Mouse (Mus musculus): ENCODE data around the gene Dlg4. TPM values are rescaled to one million over a fixed set of nuclear protein-coding genes. Genes with fewer than 3 reads are reported as not detected.
A peak's percentile ranks its signal among the peaks of the same experiment; 100 is the strongest.

The Dlg4 gene
- polyA plus RNA-seq, 1 experiment: 5.5 TPM

DNA sequence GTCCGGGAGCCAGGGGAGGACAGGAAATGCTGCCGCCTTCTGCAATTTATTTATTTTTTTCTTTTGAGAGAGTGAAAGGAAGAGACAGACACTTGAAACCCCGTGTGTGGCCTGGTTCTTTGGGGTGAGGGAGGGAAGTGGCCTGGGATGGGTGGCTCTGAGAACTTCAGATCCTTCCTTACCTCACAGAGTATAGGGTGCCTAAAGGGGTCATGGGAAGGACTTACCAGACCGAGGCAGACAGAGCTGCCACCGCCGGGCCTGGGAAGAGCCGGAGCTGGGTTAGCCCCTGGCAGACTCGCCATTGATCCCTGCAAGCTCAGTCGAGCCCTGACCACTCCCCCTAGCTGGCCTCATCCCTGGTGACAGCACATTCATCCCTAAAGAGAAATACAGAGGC lies 28.7 kb downstream of the Dlg4 start:
- Histone ChIP-seq H3K4me1 (ENCODE audit: control insufficient read depth, insufficient read depth, insufficient read length, low read length) (no peaks in the 10 kb centered on the region), H3K4me3 (ENCODE audit: low read depth, low read length) (no peak overlapping the region), H3K36me3 (ENCODE audit: control insufficient read depth, insufficient read depth, low read length) (peaks cover 3% of the 10 kb centered on the region; the same call in 1 of the 2 replicates), H3K27ac (ENCODE audit: insufficient read depth, low read depth, low read length) (no peak overlapping the region), H3K27me3 (ENCODE audit: control insufficient read depth, insufficient read depth, low read length) (no peaks in the 10 kb centered on the region)
- WGBS: 61% methylated on average over 9 of the region's 9 CpGs
- TF ChIP-seq CTCF (IDR thresholded peaks at IDR 0.05; ENCODE audit: extremely low read depth, insufficient read length, insufficient replicate concordance, low read depth, low read length) (no peak), POLR2A (IDR thresholded peaks at IDR 0.05; ENCODE audit: low read depth, low read length) (no peak)

DNA sequence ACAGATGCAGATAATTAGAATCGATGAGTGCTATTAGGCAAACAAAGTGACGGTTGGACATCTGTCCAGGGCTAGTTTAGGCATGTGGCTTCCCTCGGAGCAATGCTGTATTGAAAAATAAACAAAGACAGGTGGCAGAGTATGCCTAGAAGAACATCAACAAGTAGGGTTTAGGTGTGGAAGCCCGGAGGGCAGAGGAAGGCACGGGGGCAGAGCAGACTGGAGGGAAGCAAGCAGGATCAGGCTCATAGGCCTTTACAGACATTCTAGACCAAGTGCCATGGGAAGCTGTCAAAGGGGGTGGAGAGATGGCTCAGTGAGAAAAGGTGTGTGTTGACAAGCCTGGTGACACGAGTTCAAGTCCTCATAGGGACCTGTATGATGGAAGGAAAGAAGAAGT lies 32.6 kb downstream of the Dlg4 start:
- WGBS: 54% methylated on average over 6 of the region's 6 CpGs

DNA sequence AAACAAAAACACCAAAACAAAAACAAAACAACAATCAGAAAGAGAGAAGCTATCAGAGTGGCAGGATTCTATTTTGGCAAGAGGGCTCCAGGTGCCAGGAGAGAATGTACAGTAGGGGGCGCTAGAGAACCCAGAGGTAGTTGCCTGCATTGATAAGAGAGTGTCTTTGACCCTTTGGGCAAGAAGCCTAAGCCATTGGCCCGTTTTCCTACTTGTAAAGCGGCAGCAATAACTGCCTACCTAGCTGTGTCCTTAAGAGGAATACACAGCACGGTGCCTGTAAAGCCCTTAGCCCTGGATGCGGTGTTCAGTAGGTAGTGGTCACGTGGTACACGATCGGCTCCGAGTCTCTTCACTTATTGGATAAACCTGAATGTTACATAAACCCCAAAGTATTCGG lies 33.1 kb downstream of the Dlg4 start:
- 49% methylated on average over 10 of the region's 10 CpGs for WGBS

More for the DNA sequence above, 32.6 kb downstream of the Dlg4 start:
- Histone ChIP-seq H3K27me3 (ENCODE audit: control insufficient read depth, insufficient read depth, low read length) (no peaks in the 10 kb centered on the region), H3K4me3 (ENCODE audit: low read depth, low read length) (no peak overlapping the region), H3K4me1 (ENCODE audit: control insufficient read depth, insufficient read depth, insufficient read length, low read length) (no peaks in the 10 kb centered on the region), H3K36me3 (ENCODE audit: control insufficient read depth, insufficient read depth, low read length) (no peaks in the 10 kb centered on the region), H3K27ac (ENCODE audit: insufficient read depth, low read depth, low read length) (no peak overlapping the region)
- TF ChIP-seq POLR2A (IDR thresholded peaks at IDR 0.05; ENCODE audit: low read depth, low read length) (no peak), CTCF (IDR thresholded peaks at IDR 0.05; ENCODE audit: extremely low read depth, insufficient read length, insufficient replicate concordance, low read depth, low read length) (no peak)

DNA sequence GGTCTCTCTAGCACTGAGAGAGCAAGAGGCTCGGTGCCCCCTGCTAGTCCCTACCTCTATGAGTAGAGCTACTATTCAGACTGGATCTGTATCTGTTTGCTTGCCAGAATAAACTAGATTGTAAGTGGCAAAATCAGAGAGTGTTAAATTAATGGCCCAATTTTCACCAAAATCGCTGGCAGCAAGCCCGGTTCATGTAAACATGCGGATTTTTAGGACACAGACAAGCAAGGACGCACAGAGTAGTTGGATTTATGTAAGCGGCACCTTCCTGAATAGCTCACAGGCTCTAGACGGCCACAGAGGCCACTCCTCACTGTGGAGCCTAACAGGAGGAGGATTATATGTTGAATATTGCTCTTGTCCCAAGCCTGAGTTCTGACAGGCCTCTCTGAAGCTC lies 36.4 kb downstream of the Dlg4 start:
- Histone ChIP-seq H3K4me1 (ENCODE audit: control insufficient read depth, insufficient read depth, insufficient read length, low read length) (no peaks in the 10 kb centered on the region), H3K27ac (ENCODE audit: insufficient read depth, low read depth, low read length) (no peak overlapping the region), H3K27me3 (ENCODE audit: control insufficient read depth, insufficient read depth, low read length) (no peaks in the 10 kb centered on the region), H3K4me3 (ENCODE audit: low read depth, low read length) (no peak overlapping the region), H3K36me3 (ENCODE audit: control insufficient read depth, insufficient read depth, low read length) (no peaks in the 10 kb centered on the region)
- 69% methylated on average over 7 of the region's 7 CpGs for WGBS
- TF ChIP-seq CTCF (IDR thresholded peaks at IDR 0.05; ENCODE audit: extremely low read depth, insufficient read length, insufficient replicate concordance, low read depth, low read length) (no peak), POLR2A (IDR thresholded peaks at IDR 0.05; ENCODE audit: low read depth, low read length) (no peak)

More for the DNA sequence above, 33.1 kb downstream of the Dlg4 start:
- Histone ChIP-seq H3K36me3 (ENCODE audit: control insufficient read depth, insufficient read depth, low read length) (no peaks in the 10 kb centered on the region), H3K27me3 (ENCODE audit: control insufficient read depth, insufficient read depth, low read length) (no peaks in the 10 kb centered on the region), H3K4me1 (ENCODE audit: control insufficient read depth, insufficient read depth, insufficient read length, low read length) (no peaks in the 10 kb centered on the region), H3K4me3 (ENCODE audit: low read depth, low read length) (no peak overlapping the region), H3K27ac (ENCODE audit: insufficient read depth, low read depth, low read length) (no peak overlapping the region)
- TF ChIP-seq POLR2A (IDR thresholded peaks at IDR 0.05; ENCODE audit: low read depth, low read length) (no peak), CTCF (IDR thresholded peaks at IDR 0.05; ENCODE audit: extremely low read depth, insufficient read length, insufficient replicate concordance, low read depth, low read length) (peak; percentile 42; the same call in 1 of the 2 replicates)

DNA sequence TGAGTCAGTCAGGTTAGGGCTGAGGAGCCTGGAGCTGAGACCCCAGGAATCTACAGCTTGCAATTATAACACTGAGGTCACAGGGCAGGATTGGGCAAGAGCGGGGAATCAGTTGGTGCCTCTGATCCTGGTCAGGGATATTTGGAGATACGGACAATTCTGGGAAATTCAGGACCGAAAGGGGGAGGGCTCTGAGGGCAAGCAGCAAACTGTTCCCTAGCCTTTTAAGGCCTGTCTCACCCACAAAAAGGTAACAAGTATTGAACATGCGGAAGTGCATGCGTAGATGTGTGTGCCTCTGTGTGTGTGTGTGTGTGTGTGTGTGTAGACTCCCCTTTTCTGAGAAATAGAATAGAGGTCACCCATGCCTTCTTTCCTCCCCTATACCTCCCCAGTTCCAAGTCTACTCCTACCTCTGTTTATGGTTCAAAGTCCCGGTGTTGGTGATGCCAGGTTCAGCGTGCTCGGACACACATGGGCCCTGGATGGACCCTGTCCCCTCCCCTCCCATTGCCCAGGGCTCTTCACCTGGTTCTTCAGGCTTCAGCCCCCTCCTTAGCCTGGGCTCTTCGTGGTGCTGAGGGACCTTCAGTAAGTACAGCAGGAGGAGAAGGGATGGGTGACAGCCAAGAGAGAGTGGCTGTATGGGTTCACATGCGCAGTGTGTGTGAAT lies 37.3 kb downstream of the Dlg4 start, which contains the start of gene Asgr1:
Asgr1 (plus strand) TSS at position 188 of the 673 bp plus-strand sequence.
- no peak within 1 kb of the TSS for H3K27ac ChIP-seq (ENCODE audit: insufficient read depth, low read depth, low read length)
- WGBS: 72% methylated on average over 10 of the region's 10 CpGs
- no peaks in the 10 kb centered on the region for H3K27me3 ChIP-seq (ENCODE audit: control insufficient read depth, insufficient read depth, low read length)
- H3K36me3 ChIP-seq (ENCODE audit: control insufficient read depth, insufficient read depth, low read length): no peaks in the 10 kb centered on the region
- H3K4me1 ChIP-seq (ENCODE audit: control insufficient read depth, insufficient read depth, insufficient read length, low read length): no peaks in the 10 kb centered on the region
- no peak for TF ChIP-seq CTCF (IDR thresholded peaks at IDR 0.05; ENCODE audit: extremely low read depth, insufficient read length, insufficient replicate concordance, low read depth, low read length)
- TF ChIP-seq POLR2A (IDR thresholded peaks at IDR 0.05; ENCODE audit: low read depth, low read length): no peak
- no peak within 1 kb of the TSS for H3K4me3 ChIP-seq (ENCODE audit: low read depth, low read length)

DNA sequence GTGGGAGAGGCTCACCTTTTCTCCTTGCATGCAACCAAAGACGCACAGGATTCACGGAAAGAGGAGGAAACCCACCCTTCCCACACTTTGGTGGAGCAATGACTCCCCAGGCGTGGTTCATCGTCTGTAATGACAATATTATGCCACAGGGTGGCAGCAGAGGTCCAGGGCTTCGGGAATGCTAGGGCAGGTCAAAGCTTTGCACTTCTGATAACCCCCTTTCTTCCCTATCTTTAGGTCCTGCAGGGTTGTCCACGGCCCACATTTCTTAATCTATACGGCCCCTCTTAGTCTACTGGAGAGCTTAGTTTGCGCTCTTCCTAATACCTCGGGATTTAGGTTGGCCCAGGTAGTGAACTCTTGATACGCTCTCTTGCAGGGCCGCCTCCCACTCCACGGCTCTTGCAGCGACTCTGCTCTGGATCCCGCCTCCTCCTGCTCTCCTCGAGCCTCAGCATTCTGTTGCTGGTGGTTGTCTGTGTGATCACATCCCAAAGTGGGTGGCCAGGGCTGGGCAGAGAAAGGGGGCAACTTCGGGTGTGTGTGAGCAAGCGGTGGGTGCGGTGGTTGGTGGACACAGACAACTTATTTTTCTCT lies 39.0 kb downstream of the Dlg4 start:
- Histone ChIP-seq H3K27ac (ENCODE audit: insufficient read depth, low read depth, low read length) (no peak overlapping the region), H3K4me1 (ENCODE audit: control insufficient read depth, insufficient read depth, insufficient read length, low read length) (peaks cover 2% of the 10 kb centered on the region; the same call in 1 of the 2 replicates), H3K27me3 (ENCODE audit: control insufficient read depth, insufficient read depth, low read length) (no peaks in the 10 kb centered on the region), H3K4me3 (ENCODE audit: low read depth, low read length) (no peak overlapping the region), H3K36me3 (ENCODE audit: control insufficient read depth, insufficient read depth, low read length) (no peaks in the 10 kb centered on the region)
- TF ChIP-seq CTCF (IDR thresholded peaks at IDR 0.05; ENCODE audit: extremely low read depth, insufficient read length, insufficient replicate concordance, low read depth, low read length) (peak; percentile 88; the same call in 1 of the 2 replicates), POLR2A (IDR thresholded peaks at IDR 0.05; ENCODE audit: low read depth, low read length) (no peak)
- WGBS: 23% methylated on average over 18 of the region's 18 CpGs

DNA sequence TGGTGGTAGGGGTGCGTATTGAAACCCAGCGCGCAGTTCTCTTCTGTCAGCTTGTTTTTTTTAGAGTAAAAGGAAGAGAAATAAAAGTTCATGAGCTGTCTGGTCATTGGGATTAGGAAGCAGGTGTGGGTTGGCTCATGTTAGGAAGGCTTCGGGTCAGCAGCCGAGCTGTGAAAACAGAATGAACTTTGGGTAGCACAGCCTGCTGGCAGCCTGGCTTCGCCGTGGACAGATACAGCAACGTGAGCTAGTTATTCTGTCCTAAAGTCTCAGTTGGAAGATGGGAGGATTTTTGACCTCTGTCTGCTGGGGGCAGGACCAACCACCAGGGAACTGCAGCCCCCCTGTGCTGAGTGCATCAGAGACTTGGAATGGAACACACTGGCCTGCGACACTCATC lies 41.1 kb downstream of the Dlg4 start:
- TF ChIP-seq CTCF (IDR thresholded peaks at IDR 0.05; ENCODE audit: extremely low read depth, insufficient read length, insufficient replicate concordance, low read depth, low read length) (no peak), POLR2A (IDR thresholded peaks at IDR 0.05; ENCODE audit: low read depth, low read length) (no peak)
- 83% methylated on average over 9 of the region's 9 CpGs for WGBS
- no peaks in the 10 kb centered on the region for H3K36me3 ChIP-seq (ENCODE audit: control insufficient read depth, insufficient read depth, low read length)
- H3K27me3 ChIP-seq (ENCODE audit: control insufficient read depth, insufficient read depth, low read length): no peaks in the 10 kb centered on the region
- no peak overlapping the region for H3K27ac ChIP-seq (ENCODE audit: insufficient read depth, low read depth, low read length)
- peaks cover 2% of the 10 kb centered on the region for H3K4me1 ChIP-seq (ENCODE audit: control insufficient read depth, insufficient read depth, insufficient read length, low read length)
- no peak overlapping the region for H3K4me3 ChIP-seq (ENCODE audit: low read depth, low read length)

Data from small intestine, adult 2 months (tissue).